Mouse (Mus musculus): ENCODE data around the gene Ccdc181.

Ccdc181 gene

DNA sequence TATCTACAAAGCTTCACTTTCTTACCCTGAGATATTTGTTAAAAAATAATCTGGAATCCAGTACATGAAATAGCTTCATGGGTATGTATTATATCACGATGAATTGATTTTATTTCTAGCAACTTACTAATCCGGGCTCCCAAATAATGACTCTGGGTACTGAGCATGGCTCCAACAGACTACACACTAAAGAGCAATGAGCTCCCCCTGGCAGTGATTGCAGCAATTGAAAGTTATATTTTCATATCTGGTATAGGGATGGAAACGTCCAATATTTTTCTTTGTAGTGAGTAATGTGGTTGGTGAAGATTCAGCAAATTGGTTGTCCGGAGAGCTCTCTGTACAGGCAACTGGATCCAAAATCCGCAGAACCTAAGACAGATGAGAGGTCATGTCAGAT is 16.7 kb downstream of the Ccdc181 start:
- DNase-seq, result no peak

DNA sequence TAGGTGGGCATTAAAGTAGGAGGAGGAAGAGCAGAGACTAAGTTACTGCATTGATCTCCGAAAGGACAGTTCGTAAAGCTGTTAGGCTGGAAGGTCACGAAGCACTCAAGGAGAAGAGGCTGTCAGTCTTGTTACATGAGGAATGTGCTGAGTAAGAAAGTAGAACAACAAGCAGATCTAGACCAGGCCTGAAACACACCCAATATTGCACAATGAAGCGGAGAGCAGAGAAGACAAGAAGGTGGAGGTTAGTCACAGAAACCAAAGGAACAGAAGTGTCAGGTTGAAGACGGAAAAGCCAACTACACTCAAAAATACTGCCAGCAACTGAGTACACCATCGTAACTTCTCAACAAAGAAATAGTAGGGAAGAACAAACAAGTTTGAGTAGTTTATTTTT is 18.7 kb downstream of the Ccdc181 start:
- DNase-seq, result no peak

DNA sequence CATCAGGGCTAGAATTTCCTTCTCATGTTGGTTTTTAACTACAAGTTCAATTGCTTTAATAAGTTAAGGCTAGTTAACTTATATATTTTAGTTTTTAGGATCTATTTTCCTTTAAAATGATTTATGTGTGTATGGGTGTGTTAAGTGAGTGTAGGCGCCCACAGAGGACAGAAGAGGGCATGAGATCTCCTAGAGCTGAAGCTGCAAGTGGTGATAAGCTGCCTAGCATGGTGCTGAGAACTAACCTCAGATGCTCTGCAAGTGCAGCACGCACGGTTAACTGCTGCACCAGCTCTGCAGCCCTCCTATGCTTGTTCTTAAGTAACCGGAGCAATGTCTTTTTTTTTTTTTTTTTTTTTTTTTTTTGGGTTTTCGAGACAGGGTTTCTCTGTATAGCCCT is 21.1 kb downstream of the Ccdc181 start:
- no peak for DNase-seq

DNA sequence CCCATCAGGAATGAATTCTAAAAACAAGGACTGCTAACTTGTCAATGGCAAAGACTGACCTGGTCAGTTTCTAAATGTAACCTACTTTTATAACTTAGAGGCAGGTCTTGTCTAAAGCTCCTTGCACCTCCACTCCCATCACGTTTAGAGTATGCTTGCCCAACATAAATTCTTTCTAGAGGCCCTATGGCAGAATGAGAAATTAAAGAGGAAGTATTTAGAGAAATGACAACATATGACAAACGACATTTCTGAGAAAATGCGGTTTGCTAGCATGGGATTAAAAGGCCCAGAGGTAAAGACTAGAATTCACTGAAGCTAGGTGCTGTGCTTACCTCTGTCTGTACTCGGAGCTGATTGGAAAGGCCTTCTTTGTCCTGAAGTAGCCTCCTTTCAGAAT is 26.6 kb downstream of the Ccdc181 start:
- DNase-seq, result no peak

DNA sequence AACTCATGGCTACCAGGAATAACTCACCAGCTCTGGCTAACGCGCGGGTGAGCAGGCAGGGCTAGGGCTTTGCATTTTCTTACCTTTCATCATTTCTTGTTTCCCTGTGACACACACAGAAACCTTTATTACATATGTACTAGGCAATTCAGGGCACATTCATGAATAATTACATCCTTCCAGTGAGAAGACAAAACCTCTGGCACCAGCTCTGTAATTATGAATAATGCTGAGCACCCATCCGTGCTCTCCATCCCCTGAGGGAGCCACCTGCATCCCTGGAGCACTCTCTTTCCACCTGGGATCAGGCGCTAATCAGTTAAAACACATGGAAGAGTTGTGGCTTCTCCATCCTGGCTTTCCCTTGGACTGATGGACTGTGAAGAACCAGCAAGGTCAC is 28.4 kb downstream of the Ccdc181 start, which contains the start of gene Nme7:
TSS of gene Nme7 (plus strand) at position 301 of the 400 bp plus-strand sequence.
- no peak for DNase-seq

DNA sequence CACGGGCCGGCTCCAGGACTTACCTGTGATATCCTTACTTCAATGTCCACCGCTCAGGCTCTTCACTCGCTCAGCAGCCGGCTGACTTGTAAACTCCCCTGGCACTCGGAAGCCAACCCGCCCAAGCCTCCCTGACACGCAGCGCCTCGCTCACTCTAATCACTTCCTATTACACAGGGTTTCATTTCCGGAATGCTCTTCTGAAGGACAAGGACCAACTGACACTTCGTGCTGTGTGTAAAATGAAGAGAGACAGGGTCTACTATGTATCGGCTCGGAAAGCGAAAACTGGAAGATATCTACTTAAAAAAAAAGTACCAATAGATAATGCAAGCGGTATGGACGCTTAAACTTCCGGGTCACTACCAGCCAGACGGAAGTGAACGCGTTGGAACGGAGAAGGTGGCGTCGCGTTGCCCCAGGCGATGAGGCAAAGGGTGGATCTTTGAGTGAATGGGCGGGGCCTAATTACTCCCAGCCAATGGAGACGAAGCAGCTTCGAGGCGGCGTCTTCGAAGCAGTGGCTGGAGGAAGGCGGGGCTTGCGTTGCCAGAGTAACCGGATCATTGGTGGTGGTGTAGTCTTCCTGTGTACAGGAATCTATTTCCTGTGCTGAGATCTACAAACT is 31.9 kb downstream of the Ccdc181 start, which contains the start of gene Blzf1:
TSS of gene Blzf1 (minus strand) at position 366 of the 628 bp plus-strand sequence.
- peak; percentile 97 to 99 for DNase-seq

DNA sequence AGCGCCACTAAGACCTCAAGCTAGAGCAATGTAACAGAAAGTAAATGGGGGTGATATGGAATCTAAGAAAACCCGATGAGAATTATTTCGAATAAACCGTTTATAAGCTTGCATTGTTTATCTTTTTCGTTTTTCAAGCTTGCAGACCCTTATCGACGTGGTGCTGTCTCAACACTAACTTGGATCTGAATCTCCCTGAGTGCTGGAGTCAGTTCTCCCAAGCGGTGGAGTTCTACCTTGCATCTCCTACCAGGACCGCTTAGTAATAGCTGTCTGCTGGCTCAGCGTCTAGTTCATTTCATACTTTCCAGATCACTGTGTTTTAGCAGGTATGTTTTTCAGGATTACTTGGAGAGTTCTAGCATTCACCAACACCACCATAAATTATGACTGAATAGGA is 32.5 kb downstream of the Ccdc181 start:
- no peak for DNase-seq

DNA sequence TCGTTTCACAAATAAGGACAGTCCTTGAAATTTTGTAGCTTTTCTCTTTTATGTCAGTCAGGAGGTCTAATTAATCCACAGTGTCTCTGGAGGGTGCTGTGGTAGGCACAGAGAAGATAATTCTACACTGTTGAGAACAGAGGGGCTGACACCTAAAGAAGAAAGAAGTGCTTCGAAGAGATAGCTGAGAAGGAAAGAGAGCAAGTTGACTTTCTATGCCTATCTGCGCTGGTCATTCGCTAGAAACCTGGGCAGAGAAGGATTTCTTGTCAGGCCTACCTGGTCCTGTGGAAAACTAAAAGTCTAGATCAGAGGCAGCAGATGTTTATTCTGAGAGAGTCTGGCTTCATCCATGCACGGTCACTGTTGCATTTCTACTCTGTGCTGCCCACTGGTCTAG is 38.7 kb downstream of the Ccdc181 start:
- DNase-seq, result no peak

DNA sequence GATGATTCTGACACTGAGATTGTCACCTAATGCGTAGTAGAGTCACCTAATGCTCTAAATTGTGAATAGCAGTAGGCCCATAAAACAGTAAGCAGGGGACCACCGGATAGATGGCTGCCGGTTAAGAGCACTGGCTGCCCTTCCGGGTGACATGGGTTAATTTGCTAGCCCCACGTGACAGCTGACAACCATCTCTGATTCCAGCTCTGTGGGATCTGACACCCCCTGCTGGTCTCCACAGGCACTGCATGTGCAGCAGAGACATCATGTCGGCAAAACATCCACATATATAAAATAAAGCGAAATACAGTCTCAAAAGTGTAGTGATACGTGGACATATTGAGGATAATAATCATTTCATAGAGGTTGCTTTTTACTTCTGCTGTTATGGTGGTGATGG is 39.9 kb downstream of the Ccdc181 start:
- peak; percentile 33 to 71 for DNase-seq

DNA sequence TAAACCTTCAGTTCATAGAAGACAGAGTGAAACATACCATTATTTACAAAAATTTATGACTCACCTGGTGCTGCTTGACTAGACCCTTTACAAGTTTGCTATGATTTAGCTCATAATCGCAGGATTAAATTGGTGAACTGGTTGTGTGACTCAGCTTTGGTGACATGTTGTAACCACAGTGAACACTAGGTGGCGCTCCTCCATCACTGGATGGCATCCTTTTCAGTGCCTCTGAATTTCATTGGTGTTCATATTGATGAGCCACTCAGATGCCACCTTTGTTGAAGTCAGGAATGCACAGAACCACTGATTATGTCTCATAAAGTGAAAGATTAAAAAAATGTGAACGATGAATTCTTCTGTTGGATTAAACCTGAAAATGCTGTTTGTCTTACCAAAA is 41.3 kb downstream of the Ccdc181 start:
- peak; percentile 90 to 93 for DNase-seq

DNA sequence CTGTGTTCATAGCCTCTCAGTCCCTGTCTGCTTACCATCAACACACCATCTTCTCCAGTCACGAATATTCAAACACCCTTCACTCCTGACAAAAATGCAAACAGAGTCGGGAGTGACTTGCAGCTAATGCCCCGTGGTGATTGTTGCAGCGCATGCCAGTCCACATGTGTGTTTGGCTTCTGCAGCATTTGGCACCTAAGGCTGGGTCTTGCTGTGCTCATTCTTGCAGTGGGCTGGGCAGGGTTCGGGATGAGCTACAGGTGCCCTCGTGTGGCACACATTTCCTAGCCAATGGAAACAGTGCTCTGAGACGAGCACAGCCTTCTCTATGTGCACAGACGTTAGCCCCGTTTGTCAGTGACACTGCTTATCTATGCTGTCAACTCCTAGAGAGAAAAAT is 41.9 kb downstream of the Ccdc181 start:
- DNase-seq, result peak; percentile 30 to 36

DNA sequence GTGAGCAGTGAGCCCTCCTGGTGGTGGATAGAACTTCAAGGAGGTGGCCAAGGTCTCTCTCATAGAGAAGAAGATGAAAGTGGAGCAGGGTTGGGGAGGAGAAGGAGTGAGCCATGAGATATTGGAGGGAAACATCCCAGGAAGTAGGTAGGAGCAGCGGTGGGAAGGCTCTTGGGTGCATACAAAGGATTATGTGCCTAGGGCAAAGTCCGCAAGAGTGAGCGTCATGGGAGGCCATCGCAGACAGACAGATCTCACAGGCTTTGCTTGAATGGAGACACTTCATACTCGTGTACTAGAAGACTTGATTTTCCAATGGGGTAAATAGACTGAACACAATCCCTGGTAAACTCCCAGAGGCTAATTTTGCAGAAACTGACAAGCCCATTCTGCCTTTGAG is 43.1 kb downstream of the Ccdc181 start:
- DNase-seq, result no peak

DNA sequence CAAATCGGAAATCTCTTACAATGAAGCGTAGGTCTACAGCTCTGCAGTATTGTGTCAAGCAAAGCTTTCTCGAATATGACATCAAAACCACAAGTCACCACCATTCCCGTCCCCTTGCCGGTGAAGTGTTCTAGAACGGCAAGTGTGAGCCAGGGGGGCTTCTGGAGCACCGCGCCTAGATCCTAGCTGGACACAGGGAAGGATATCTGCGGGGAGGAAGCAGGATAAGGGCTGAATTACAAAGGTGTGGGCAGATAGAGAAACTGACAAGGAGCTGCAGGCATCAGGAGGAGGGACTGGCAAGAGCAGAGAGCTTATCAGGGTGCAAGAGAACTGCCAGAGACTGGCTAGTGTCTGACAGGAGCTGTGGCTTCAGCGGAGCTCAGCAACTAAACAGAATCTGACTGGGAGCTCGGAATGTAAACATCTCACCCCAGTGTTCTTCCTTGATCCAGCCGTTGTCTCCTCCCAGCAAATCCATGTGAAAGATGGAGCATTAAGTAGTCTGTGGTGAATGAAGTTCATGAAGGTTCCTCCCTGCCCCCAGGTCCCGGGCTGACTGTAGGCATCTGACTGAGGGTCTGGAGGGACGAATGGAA is 44.3 kb downstream of the Ccdc181 start:
- no peak for DNase-seq

DNA sequence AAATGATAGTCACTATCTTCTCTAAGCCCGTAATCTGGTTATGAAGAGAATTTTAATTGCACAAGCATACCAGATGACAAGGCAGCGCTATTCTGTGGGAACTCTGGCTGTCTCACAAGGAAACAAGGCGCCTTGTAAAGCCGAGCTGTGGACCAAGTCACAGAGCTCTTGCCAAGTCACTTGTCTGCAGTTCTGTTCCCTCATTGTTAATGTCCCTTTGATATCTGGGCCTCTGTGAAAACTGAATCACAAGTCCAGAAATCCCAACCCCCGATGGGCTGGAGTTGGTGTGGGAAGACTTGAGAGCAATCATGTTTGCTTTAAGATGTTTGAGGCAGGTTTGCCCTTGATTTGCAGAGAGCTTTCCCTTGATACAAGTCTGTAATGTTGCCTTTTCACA is 45.3 kb downstream of the Ccdc181 start:
- peak in 1 of 2 experiments; percentile 13 for DNase-seq

DNA sequence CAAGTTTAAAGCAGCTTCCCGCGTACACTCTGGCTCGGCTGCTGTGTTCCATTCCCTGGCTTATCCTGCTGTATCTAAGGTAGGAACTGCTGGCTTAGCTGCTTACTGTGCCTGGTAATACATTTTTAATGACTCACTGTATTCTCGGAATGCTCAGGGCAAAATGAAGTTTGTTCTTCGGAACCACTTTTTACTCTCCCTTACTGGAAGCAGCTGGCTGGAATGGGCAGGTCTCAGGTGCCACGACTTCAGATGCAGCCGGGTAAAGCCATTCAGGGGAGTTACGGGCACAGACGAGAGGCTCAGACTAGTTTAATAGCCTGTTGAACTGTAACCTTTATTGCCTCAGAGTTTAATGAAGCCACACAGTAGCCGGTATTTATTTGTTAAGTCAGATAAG is 46.0 kb downstream of the Ccdc181 start:
- DNase-seq, result no peak

DNA sequence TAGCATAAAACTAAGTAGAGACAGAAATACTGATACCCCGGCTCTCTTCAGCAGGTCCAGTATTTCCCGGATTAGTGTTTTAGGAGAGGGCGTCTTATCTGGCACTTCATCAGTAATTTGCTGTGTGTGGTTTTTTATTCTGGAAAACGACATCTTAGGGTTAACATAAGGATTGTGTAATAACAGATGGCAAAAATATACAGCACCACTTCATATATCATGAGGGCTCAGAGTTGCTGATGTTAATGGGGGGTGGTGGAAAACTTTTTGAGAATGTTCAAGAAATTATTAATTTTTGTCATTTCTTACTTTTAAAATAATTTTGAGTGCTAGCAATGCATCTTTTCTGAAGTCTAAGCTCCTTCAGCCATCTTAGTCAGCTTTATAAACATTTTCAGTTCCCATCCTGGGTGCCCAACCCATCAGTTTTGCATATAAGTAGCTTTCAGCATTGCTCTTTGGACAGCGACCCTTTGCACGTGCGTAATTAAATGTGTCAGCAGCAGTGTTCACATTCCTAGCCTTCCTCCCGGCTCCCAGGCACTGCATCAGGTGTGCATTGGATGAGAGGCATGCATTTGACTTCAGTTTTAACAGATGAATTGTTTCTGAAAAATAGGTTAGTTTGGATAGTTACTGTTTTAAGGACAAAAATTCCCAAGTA is 47.7 kb downstream of the Ccdc181 start:
- no peak for DNase-seq

DNA sequence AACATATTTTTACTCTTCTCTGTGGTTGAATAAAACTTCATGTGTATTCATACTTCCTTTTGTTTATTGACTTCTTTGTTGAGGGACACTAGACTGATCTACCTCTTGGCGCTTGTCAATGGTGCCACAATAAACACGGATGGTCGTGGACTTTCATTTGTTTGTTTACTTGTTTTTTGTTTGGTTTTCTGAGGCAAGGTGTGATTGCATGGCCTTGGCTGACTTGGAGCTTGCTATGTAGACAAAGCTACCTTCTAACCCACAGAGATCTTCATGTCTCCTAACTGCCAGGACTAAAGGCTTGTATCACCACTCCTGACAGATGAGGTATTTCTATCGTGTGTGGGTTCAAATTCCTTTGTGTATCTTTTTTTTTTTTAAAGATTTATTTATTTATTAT is 48.8 kb downstream of the Ccdc181 start:
- DNase-seq, result no peak

DNA sequence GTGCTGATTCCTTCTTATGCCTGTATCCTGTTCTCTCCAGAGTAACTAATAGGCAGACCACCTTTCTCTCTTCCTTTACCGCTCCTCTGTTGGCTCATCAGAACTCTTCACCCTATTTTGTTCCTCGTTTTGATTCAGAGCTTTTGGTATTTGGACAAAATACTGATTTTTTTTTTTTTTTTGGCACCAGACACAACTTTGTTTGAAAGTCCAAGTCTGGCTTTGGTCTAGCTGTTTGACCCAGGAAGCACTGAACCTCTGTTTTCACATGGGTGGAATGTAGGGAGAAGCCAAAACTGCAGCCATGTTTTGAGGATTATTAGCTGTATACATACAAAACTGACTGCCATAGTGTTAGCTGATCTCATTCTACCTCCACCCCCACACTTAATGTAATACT is 49.5 kb downstream of the Ccdc181 start:
- DNase-seq, result no peak

DNA sequence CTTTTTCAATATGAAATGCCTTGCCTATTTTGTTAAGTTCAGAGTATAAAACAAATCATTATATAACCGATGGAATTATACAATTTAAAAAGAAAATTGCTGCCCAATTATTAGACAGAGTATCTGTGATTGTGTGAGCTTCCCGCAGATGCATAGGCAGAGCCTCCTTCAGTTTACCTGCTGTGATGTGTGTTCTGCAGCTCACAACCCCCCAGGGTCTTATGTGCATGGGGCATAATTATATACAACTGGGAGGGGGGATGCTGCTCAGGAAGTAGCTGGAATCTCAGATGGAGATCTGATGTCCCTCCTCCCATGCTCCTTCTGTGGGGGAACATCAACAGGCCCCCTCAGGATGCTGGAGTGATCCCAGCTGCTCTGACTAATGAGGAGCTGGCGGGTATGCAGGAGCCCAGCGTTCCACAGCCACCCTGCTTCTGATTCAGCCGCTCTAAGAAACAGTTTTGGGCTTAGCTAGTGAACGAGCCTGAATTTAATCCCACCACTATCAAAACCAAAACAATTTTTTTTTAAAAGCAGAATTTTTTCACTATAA is 51.3 kb downstream of the Ccdc181 start:
- DNase-seq, result no peak

DNA sequence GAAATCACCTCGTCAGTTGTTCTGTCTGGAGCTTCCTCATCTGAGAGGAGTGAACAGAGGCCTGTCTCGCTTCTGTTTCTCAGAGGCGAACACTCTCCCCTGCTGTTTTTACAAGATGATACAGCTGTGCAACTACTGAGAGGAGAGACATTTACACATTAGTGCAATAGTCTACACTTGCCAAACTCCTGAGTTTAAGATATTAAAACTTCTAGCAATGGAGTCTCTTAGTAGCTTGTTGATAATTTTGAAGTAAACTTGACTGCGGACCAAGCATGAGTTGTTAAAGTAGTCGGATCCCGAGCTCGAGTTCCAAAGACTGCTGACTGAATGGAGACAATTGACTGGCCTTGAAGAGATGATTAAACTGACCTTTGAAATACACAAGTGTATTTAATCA is 52.4 kb downstream of the Ccdc181 start:
- no peak for DNase-seq

DNA sequence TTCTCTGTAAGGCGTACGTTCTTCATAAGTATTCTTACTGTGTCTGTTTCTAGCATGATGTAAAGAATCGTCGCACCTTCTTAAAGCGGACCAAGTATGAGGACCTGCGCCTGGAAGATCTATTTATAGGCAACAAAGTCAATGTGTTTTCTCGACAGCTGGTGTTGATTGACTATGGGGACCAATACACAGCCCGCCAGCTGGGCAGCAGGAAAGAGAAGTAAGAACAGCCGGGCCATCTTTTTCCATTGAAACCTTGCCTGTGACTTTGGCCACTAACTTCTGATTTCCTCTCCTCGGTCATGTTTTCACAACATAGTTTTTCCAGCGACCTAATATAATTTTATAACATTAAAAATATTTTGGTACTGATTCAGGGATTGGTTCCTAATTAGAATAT is 57.2 kb downstream of the Ccdc181 start:
- DNase-seq, result no peak

DNA sequence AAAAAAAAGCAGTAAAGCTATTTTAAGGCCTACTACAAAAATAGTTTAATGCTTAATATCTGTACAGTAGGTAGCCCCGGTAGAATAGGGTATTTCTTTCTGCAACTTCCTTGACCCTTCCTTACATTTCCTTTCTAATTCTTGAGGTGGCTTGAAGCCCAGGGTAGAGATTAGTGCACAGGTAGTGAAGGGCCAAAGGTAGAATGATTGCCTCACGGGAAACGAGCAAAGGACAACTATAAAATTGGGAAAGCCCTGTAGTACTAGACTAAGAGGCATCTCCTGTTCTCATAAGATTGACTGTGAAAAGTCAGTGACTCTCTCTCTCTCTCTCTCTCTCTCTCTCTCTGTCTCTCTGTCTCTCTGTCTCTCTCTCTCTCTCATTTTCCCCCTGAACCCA is 60.0 kb downstream of the Ccdc181 start:
- DNase-seq, result no peak

DNA sequence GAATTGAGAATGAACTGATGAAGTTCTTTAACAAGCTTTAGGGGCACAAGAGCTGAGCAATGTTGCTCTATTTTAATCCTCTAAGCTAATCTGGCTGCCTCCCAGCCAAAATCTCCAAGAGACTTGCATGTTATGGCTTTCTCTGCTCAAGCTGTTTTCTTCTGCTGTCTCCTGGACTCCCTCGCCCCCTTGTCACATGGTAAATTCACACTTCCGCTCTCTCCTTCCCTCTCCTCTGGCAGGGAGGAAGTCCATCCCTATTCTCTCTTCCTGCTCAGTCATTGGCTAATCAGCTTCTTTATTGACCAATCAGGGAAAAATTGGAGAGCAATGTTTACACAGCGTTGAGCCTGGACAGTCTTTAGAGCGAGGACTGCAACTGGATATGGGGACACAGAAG is 60.5 kb downstream of the Ccdc181 start:
- DNase-seq, result no peak
